30 mouse cellular contexts compared by ENCODE assay signal in genomic region chr17:3140100-3140499, GRCm38 (mm10). TPM values are rescaled to one million over a fixed set of nuclear protein-coding genes. Genes with fewer than 3 reads are reported as not detected.
DNase-seq lines count a peak whose midpoint lies in the region; ATAC-seq lines count a peak whose summit lies in the region.
"Had no signal": no experiment of that assay in that cellular context is flagged by ENCODE, and none has a peak within 500 bp of the region (broad histone marks: within the 10 kb centered on the region; RNA-seq: fewer than 3 reads in every experiment).

No protein-coding gene starts in this region.

- peaks cover 2% of the 10 kb centered on the region; the same call in 1 of the 2 replicates for H3K36me3 ChIP-seq in liver, embryonic 11.5 days (ENCODE audit: control insufficient read depth, insufficient read depth, low read length)
- peaks cover 6% of the 10 kb centered on the region; the same call in 1 of the 2 replicates for H3K36me3 ChIP-seq in liver, embryonic 15.5 days (replicated peaks)
- H3K36me3 ChIP-seq in hindbrain, embryonic 16.5 days (ENCODE audit: control insufficient read depth, insufficient read depth, low read length), result no peaks in the 10 kb centered on the region

- no peaks in the 10 kb centered on the region for H3K9me3 ChIP-seq in liver, embryonic 11.5 days (ENCODE audit: control insufficient read depth, low read length)
- H3K9me3 ChIP-seq in liver, embryonic 15.5 days (replicated peaks), result no peaks in the 10 kb centered on the region
- H3K9me3 ChIP-seq in hindbrain, embryonic 16.5 days (ENCODE audit: control insufficient read depth, low read length), result no peaks in the 10 kb centered on the region
- H3K9me3 ChIP-seq: embryonic facial prominence, embryonic 10.5 days; embryonic facial prominence, embryonic 13.5 days; forebrain, embryonic 10.5 days; forebrain, embryonic 13.5 days; heart, embryonic 12.5 days; heart, embryonic 15.5 days; hindbrain, embryonic 10.5 days; hindbrain, embryonic 13.5 days had no signal

- no peaks in the 10 kb centered on the region for H3K27me3 ChIP-seq in liver, embryonic 11.5 days (replicated peaks; ENCODE audit: control insufficient read depth, insufficient read depth, low read length)
- H3K27me3 ChIP-seq in liver, embryonic 15.5 days, result no peaks in the 10 kb centered on the region
- H3K27me3 ChIP-seq in hindbrain, embryonic 16.5 days (replicated peaks; ENCODE audit: control insufficient read depth, insufficient read depth, low read length), result no peaks in the 10 kb centered on the region
- H3K27me3 ChIP-seq: embryonic facial prominence, embryonic 13.5 days; forebrain, embryonic 13.5 days; heart, embryonic 12.5 days; heart, embryonic 15.5 days; hindbrain, embryonic 13.5 days; Patski had no signal

- no peak for DNase-seq in liver, embryonic 11.5 days (ENCODE audit: low spot score)
- no peak for DNase-seq in liver
- no peak for DNase-seq in cerebellum, postnatal 36 days
- DNase-seq in heart, adult 18-20 months, result no peak
- DNase-seq: adrenal gland, postnatal 14 days; cerebellum, adult 11-12 months; cerebellum, adult 9-10 months; cerebellum, postnatal 25 days; embryo, embryonic 11 days; gastrocnemius, postnatal 10 days; gastrocnemius, postnatal 36 days; heart, adult 11 months; heart, postnatal 10 days; heart, postnatal 36 days had no signal

- ATAC-seq in liver, embryonic 11.5 days (replicated peaks; ENCODE audit: low FRiP score), result peak; percentile 76
- ATAC-seq in erythroblast, adult 5-6 weeks (replicated peaks; ENCODE audit: low FRiP score, poor library complexity, severe bottlenecking), result 0 out of 2 replicates have a peak, but pooled peaks have one; percentile 26
- peak; percentile 60; the same call in 1 of the 2 replicates for ATAC-seq in liver, embryonic 15.5 days (ENCODE audit: insufficient read depth)
- peak; percentile 78 for ATAC-seq in megakaryocyte-erythroid progenitor cell, adult 5-6 weeks (replicated peaks; ENCODE audit: low FRiP score, low TSS enrichment, poor library complexity, severe bottlenecking)
- no peak for ATAC-seq in hindbrain, embryonic 16.5 days
- ATAC-seq: forebrain, embryonic 13.5 days; forebrain, embryonic 16.5 days; hindbrain, postnatal 0 days; inflammation-experienced regulatory T-cells, adult 6 months; Patski had no signal

- H3K9ac ChIP-seq in liver, embryonic 11.5 days (ENCODE audit: low read depth, low read length), result no peak overlapping the region
- no peak overlapping the region for H3K9ac ChIP-seq in liver, embryonic 15.5 days
- H3K9ac ChIP-seq in hindbrain, embryonic 16.5 days (ENCODE audit: low read depth, low read length), result no peak overlapping the region
- H3K9ac ChIP-seq: embryonic facial prominence, embryonic 13.5 days; forebrain, embryonic 13.5 days; heart, embryonic 12.5 days; heart, embryonic 15.5 days; hindbrain, embryonic 13.5 days had no signal

- H3K4me2 ChIP-seq in liver, embryonic 11.5 days, result peak overlapping the region; percentile 40
- peak overlapping the region; percentile 23; the same call in 1 of the 2 replicates for H3K4me2 ChIP-seq in liver, embryonic 15.5 days
- no peak overlapping the region for H3K4me2 ChIP-seq in hindbrain, embryonic 16.5 days (ENCODE audit: low read length)
- H3K4me2 ChIP-seq: embryonic facial prominence, embryonic 13.5 days; forebrain, embryonic 13.5 days; heart, embryonic 12.5 days; heart, embryonic 15.5 days; hindbrain, embryonic 13.5 days had no signal

- 55% methylated on average over 1 of the region's 1 CpGs for WGBS in liver, embryonic 11.5 days
- WGBS in liver, embryonic 15.5 days (ENCODE audit: insufficient replicate concordance), result 11% methylated on average over 1 of the region's 1 CpGs
- 94% methylated on average over 1 of the region's 1 CpGs for WGBS in hindbrain, embryonic 16.5 days

- H3K4me1 ChIP-seq in liver, embryonic 11.5 days (replicated peaks; ENCODE audit: control insufficient read depth, insufficient read depth, low read length), result peaks cover 29% of the 10 kb centered on the region
- H3K4me1 ChIP-seq in liver, embryonic 15.5 days (replicated peaks), result peaks cover 46% of the 10 kb centered on the region
- 0 out of 2 replicates have a peak, but pooled peaks cover 7% of the 10 kb centered on the region for H3K4me1 ChIP-seq in hindbrain, embryonic 16.5 days (ENCODE audit: control insufficient read depth, insufficient read depth, low read depth, low read length)
- H3K4me1 ChIP-seq: hindbrain, embryonic 10.5 days had no signal

- no peak overlapping the region for H3K4me3 ChIP-seq in liver, embryonic 11.5 days (ENCODE audit: low read depth, low read length)
- H3K4me3 ChIP-seq in liver, embryonic 15.5 days (replicated peaks), result no peak overlapping the region
- H3K4me3 ChIP-seq in hindbrain, embryonic 16.5 days (ENCODE audit: low read length), result no peak overlapping the region
- H3K4me3 ChIP-seq: embryonic facial prominence, embryonic 10.5 days; embryonic facial prominence, embryonic 13.5 days; forebrain, embryonic 10.5 days; forebrain, embryonic 13.5 days; heart, embryonic 12.5 days; heart, embryonic 15.5 days; hindbrain, embryonic 10.5 days; hindbrain, embryonic 13.5 days had no signal

- H3K27ac ChIP-seq in liver, embryonic 11.5 days (ENCODE audit: low read depth, low read length), result no peak overlapping the region
- no peak overlapping the region for H3K27ac ChIP-seq in liver, embryonic 15.5 days (replicated peaks)
- H3K27ac ChIP-seq in hindbrain, embryonic 16.5 days (ENCODE audit: low read depth, low read length), result no peak overlapping the region
- H3K27ac ChIP-seq: embryonic facial prominence, embryonic 10.5 days; embryonic facial prominence, embryonic 13.5 days; forebrain, embryonic 10.5 days; forebrain, embryonic 13.5 days; heart, embryonic 15.5 days; hindbrain, embryonic 10.5 days; hindbrain, embryonic 13.5 days; hindbrain, postnatal 0 days had no signal

RNA-seq across cellular contexts. Expression of gene Scaf8, which starts 25.3 kb away (rescaled TPM):
- 24.4 and 24.5 TPM in 2 replicates for polyA plus RNA-seq in liver, embryonic 11.5 days (2014; fragmentation: Nextera tagmentation; extraction: Ambion mirVana)
- 19.4 and 27.1 TPM in 2 replicates for total RNA-seq in erythroblast, adult 5-6 weeks (2015; ENCODE audit: low replicate concordance)
- 44.2 and 45.1 TPM in 2 replicates for total RNA-seq in erythroblast, adult 5-6 weeks (2017; ENCODE audit: low replicate concordance)
- polyA plus RNA-seq in liver, embryonic 15.5 days (2015; fragmentation: Nextera tagmentation; extraction: Ambion mirVana), result 7.8 and 8.0 TPM in 2 replicates
- 52.0 and 61.2 TPM in 2 replicates for total RNA-seq in megakaryocyte-erythroid progenitor cell, adult 5-6 weeks (2014; fragmentation: Nextera tagmentation)
- 40.1 and 52.9 TPM in 2 replicates for total RNA-seq in megakaryocyte-erythroid progenitor cell, adult 5-6 weeks (2017)
- 10 to 100 TPM; 28.4 to 32.1 TPM for total RNA-seq in heart, adult 18-20 months (2021)
- 11.9 and 15.2 TPM in 2 replicates for polyA plus RNA-seq in hindbrain, embryonic 16.5 days (2015; fragmentation: Nextera tagmentation; extraction: Ambion mirVana)
